Mouse (Mus musculus) A20 (cell line): Measurements from ENCODE around the gene Amer3.
"Not testable (repeated sequence)": the region's sequence is repeated elsewhere in the genome, so short reads cannot be mapped to it uniquely, and the experiment has no call there.

Experiments
- DNase-seq: peaks from one replicate; pipeline ENCODE4 v3.0.0-alpha.2; 2011; ENCODE audit warnings: low read depth, low spot score

The Amer3 gene

GRCm38 (mm10) chr1:34601323-34602047 lies 22.0 kb downstream of the Amer3 start:
- DNase-seq: no peak

- peak; percentile 63 for DNase-seq
These were observed 22.9 kb downstream of the Amer3 start for GRCm38 (mm10) chr1:34602363-34602762.

GRCm38 (mm10) chr1:34613801-34614200 lies 34.3 kb downstream of the Amer3 start:
- DNase-seq: no peak

- not testable (repeated sequence) for DNase-seq
These were observed 40.7 kb downstream of the Amer3 start for GRCm38 (mm10) chr1:34620116-34620515.

GRCm38 (mm10) chr1:34620761-34621160 lies 41.3 kb downstream of the Amer3 start:
- DNase-seq: not testable (repeated sequence)

- DNase-seq: no peak
These were observed 56.3 kb downstream of the Amer3 start for GRCm38 (mm10) chr1:34635711-34636110.
